Comparison of ENCODE assay signal across 9 mouse cellular contexts in the genomic region with DNA sequence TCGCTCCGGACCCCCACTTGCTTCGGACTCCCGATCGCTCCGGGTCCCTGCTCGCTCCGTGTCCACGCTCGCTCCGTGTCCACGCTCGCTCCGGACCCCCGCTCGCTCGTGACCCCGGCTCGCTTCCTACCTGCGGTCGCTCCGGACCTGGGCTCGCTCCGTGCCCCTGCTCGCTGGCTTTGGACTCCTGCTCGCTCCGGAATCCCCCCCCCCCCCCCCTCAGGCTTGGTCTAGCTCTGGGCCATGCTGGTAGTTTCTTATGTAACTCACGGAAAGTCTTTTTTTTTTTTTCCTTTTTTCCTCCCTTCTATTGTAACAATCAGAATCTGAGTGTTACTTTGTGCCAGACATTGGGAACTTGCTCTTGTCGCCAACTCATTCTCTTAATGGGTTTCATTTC. TPM values are rescaled to one million over a fixed set of nuclear protein-coding genes. Genes with fewer than 3 reads are reported as not detected.
A peak's percentile ranks its signal among the peaks of the same experiment; 100 is the strongest.
DNase-seq lines count a peak whose midpoint lies in the region; ATAC-seq lines count a peak whose summit lies in the region.
"Had no signal": no experiment of that assay in that cellular context is flagged by ENCODE, and none has a peak within 500 bp of the region (broad histone marks: within the 10 kb centered on the region; RNA-seq: fewer than 3 reads in every experiment).

No protein-coding gene starts in this region.

- peak overlapping the region; percentile 35; the same call in 1 of the 2 replicates for H3K9ac ChIP-seq in kidney, embryonic 15.5 days
- H3K9ac ChIP-seq in embryonic facial prominence, embryonic 12.5 days, result peak overlapping the region; percentile 24; the same call in 1 of the 2 replicates
- no peak overlapping the region for H3K9ac ChIP-seq in hindbrain, embryonic 16.5 days (ENCODE audit: low read depth, low read length)
- H3K9ac ChIP-seq in midbrain, embryonic 15.5 days, result no peak overlapping the region

- H3K27ac ChIP-seq in kidney, embryonic 15.5 days, result no peak overlapping the region
- no peak overlapping the region for H3K27ac ChIP-seq in embryonic facial prominence, embryonic 12.5 days
- no peak overlapping the region for H3K27ac ChIP-seq in hindbrain, embryonic 16.5 days (ENCODE audit: low read depth, low read length)
- H3K27ac ChIP-seq in midbrain, embryonic 15.5 days, result no peak overlapping the region

- no peak for ATAC-seq in kidney, embryonic 15.5 days (replicated peaks; ENCODE audit: low FRiP score)
- no peak for ATAC-seq in embryonic facial prominence, embryonic 12.5 days (ENCODE audit: insufficient number of reproducible peaks, insufficient read depth, low FRiP score, low TSS enrichment)
- no peak for ATAC-seq in hindbrain, embryonic 16.5 days
- ATAC-seq in midbrain, embryonic 15.5 days (replicated peaks), result no peak

- peaks cover 27% of the 10 kb centered on the region for H3K4me1 ChIP-seq in kidney, embryonic 15.5 days
- H3K4me1 ChIP-seq in embryonic facial prominence, embryonic 12.5 days, result no peaks in the 10 kb centered on the region
- H3K4me1 ChIP-seq in hindbrain, embryonic 16.5 days (ENCODE audit: control insufficient read depth, insufficient read depth, low read depth, low read length), result peaks cover 6% of the 10 kb centered on the region
- H3K4me1 ChIP-seq in midbrain, embryonic 15.5 days, result peaks cover 10% of the 10 kb centered on the region

- H3K9me3 ChIP-seq in kidney, embryonic 15.5 days (replicated peaks), result no peaks in the 10 kb centered on the region
- H3K9me3 ChIP-seq in embryonic facial prominence, embryonic 12.5 days, result no peaks in the 10 kb centered on the region
- H3K9me3 ChIP-seq in hindbrain, embryonic 16.5 days (ENCODE audit: control insufficient read depth, low read length), result no peaks in the 10 kb centered on the region
- no peaks in the 10 kb centered on the region for H3K9me3 ChIP-seq in midbrain, embryonic 15.5 days

- peak overlapping the region; percentile 94 for H3K4me2 ChIP-seq in kidney, embryonic 15.5 days
- H3K4me2 ChIP-seq in embryonic facial prominence, embryonic 12.5 days (replicated peaks), result peak overlapping the region; percentile 94
- H3K4me2 ChIP-seq in hindbrain, embryonic 16.5 days (ENCODE audit: low read length), result peak overlapping the region; percentile 98
- H3K4me2 ChIP-seq in midbrain, embryonic 15.5 days, result peak overlapping the region; percentile 89

- H3K4me3 ChIP-seq in kidney, embryonic 15.5 days (replicated peaks), result peak overlapping the region; percentile 54
- H3K4me3 ChIP-seq in embryonic facial prominence, embryonic 12.5 days, result peak overlapping the region; percentile 47
- peak overlapping the region; percentile 55 for H3K4me3 ChIP-seq in hindbrain, embryonic 16.5 days (ENCODE audit: low read length)
- peak overlapping the region; percentile 43 for H3K4me3 ChIP-seq in midbrain, embryonic 15.5 days

- no peak for DNase-seq in kidney, adult 8-10 months
- no peak for DNase-seq in left cerebral cortex, adult 18-20 months (ENCODE audit: low spot score in 2 of 2)
- no peak for DNase-seq in ovary, postnatal 10 days (ENCODE audit: low spot score)
- DNase-seq in right cerebral cortex, postnatal 4 days, result no peak
- DNase-seq: spleen, adult 18-20 months had no signal

- WGBS in kidney, embryonic 15.5 days, result under 1% methylated on average over 29 of the region's 29 CpGs
- WGBS in embryonic facial prominence, embryonic 12.5 days, result under 1% methylated on average over 29 of the region's 29 CpGs
- 2% methylated on average over 29 of the region's 29 CpGs for WGBS in hindbrain, embryonic 16.5 days
- WGBS in midbrain, embryonic 15.5 days, result under 1% methylated on average over 29 of the region's 29 CpGs

- H3K36me3 ChIP-seq in kidney, embryonic 15.5 days, result no peaks in the 10 kb centered on the region
- no peaks in the 10 kb centered on the region for H3K36me3 ChIP-seq in embryonic facial prominence, embryonic 12.5 days
- no peaks in the 10 kb centered on the region for H3K36me3 ChIP-seq in hindbrain, embryonic 16.5 days (ENCODE audit: control insufficient read depth, insufficient read depth, low read length)
- H3K36me3 ChIP-seq in midbrain, embryonic 15.5 days (replicated peaks), result no peaks in the 10 kb centered on the region

- H3K27me3 ChIP-seq in kidney, embryonic 15.5 days, result peaks cover 69% of the 10 kb centered on the region
- H3K27me3 ChIP-seq in embryonic facial prominence, embryonic 12.5 days, result peaks cover 69% of the 10 kb centered on the region
- peaks cover 38% of the 10 kb centered on the region for H3K27me3 ChIP-seq in hindbrain, embryonic 16.5 days (replicated peaks; ENCODE audit: control insufficient read depth, insufficient read depth, low read length)
- H3K27me3 ChIP-seq in midbrain, embryonic 15.5 days (replicated peaks), result peaks cover 54% of the 10 kb centered on the region

RNA-seq across cellular contexts. Expression of gene Slfn5, which starts 18.0 kb away (rescaled TPM):
- 7.4 and 9.8 TPM in 2 replicates for polyA plus RNA-seq in kidney, embryonic 15.5 days (2015; fragmentation: Nextera tagmentation; extraction: Ambion mirVana)
- 1.2 and 1.3 TPM in 2 replicates for polyA plus RNA-seq in embryonic facial prominence, embryonic 12.5 days (2016; fragmentation: Nextera tagmentation; extraction: Ambion mirVana)
- 1.3 and 1.9 TPM in 2 replicates for polyA plus RNA-seq in hindbrain, embryonic 16.5 days (2015; fragmentation: Nextera tagmentation; extraction: Ambion mirVana)
- 1.4 and 1.8 TPM in 2 replicates for polyA plus RNA-seq in midbrain, embryonic 15.5 days (2015; fragmentation: Nextera tagmentation; extraction: Ambion mirVana)
- total RNA-seq in left cerebral cortex, adult 18-20 months (2021), result 1 to 10 TPM; 2.4 to 4.2 TPM

RNA-seq across cellular contexts. Expression of gene Unc45b, which starts 22.8 kb away (rescaled TPM):
- polyA plus RNA-seq in kidney, embryonic 15.5 days (2015; fragmentation: Nextera tagmentation; extraction: Ambion mirVana), result 6.0 and 7.1 TPM in 2 replicates
- 8.2 and 8.6 TPM in 2 replicates for polyA plus RNA-seq in embryonic facial prominence, embryonic 12.5 days (2016; fragmentation: Nextera tagmentation; extraction: Ambion mirVana)
- polyA plus RNA-seq in hindbrain, embryonic 16.5 days (2015; fragmentation: Nextera tagmentation; extraction: Ambion mirVana), result 1.4 and 3.3 TPM in 2 replicates
- 1.3 and 2.0 TPM in 2 replicates for polyA plus RNA-seq in midbrain, embryonic 15.5 days (2015; fragmentation: Nextera tagmentation; extraction: Ambion mirVana)
- 1 to 10 TPM in 1 of 2 experiments, under 1 TPM in 1; 1.00 to 1.5 TPM for total RNA-seq in left cerebral cortex, adult 18-20 months (2021)

RNA-seq across cellular contexts. Expression of gene Nle1, which starts 25.0 kb away (rescaled TPM):
- polyA plus RNA-seq in kidney, embryonic 15.5 days (2015; fragmentation: Nextera tagmentation; extraction: Ambion mirVana), result 34.9 and 40.0 TPM in 2 replicates
- polyA plus RNA-seq in embryonic facial prominence, embryonic 12.5 days (2016; fragmentation: Nextera tagmentation; extraction: Ambion mirVana), result 39.0 and 42.5 TPM in 2 replicates
- polyA plus RNA-seq in hindbrain, embryonic 16.5 days (2015; fragmentation: Nextera tagmentation; extraction: Ambion mirVana), result 30.3 and 31.1 TPM in 2 replicates
- polyA plus RNA-seq in midbrain, embryonic 15.5 days (2015; fragmentation: Nextera tagmentation; extraction: Ambion mirVana), result 33.8 and 36.8 TPM in 2 replicates
- 10 to 100 TPM; 37.2 to 41.6 TPM for total RNA-seq in left cerebral cortex, adult 18-20 months (2021)

RNA-seq across cellular contexts. Expression of gene Fndc8, which starts 41.3 kb away (rescaled TPM):
- polyA plus RNA-seq in kidney, embryonic 15.5 days (2015; fragmentation: Nextera tagmentation; extraction: Ambion mirVana), result 0.18 and 0.39 TPM in 2 replicates
- polyA plus RNA-seq in embryonic facial prominence, embryonic 12.5 days (2016; fragmentation: Nextera tagmentation; extraction: Ambion mirVana), result 0.19 and 0.31 TPM in 2 replicates
- 0.51 and 0.99 TPM in 2 replicates for polyA plus RNA-seq in hindbrain, embryonic 16.5 days (2015; fragmentation: Nextera tagmentation; extraction: Ambion mirVana)
- 0.78 and 1.2 TPM in 2 replicates for polyA plus RNA-seq in midbrain, embryonic 15.5 days (2015; fragmentation: Nextera tagmentation; extraction: Ambion mirVana)
- not detected for total RNA-seq in left cerebral cortex, adult 18-20 months (2021)

RNA-seq across cellular contexts. Expression of gene Rad51d, which starts 42.8 kb away (rescaled TPM):
- polyA plus RNA-seq in kidney, embryonic 15.5 days (2015; fragmentation: Nextera tagmentation; extraction: Ambion mirVana), result 11.1 and 13.9 TPM in 2 replicates
- polyA plus RNA-seq in embryonic facial prominence, embryonic 12.5 days (2016; fragmentation: Nextera tagmentation; extraction: Ambion mirVana), result 11.0 and 11.3 TPM in 2 replicates
- 11.9 and 12.9 TPM in 2 replicates for polyA plus RNA-seq in hindbrain, embryonic 16.5 days (2015; fragmentation: Nextera tagmentation; extraction: Ambion mirVana)
- 12.1 and 13.9 TPM in 2 replicates for polyA plus RNA-seq in midbrain, embryonic 15.5 days (2015; fragmentation: Nextera tagmentation; extraction: Ambion mirVana)
- total RNA-seq in left cerebral cortex, adult 18-20 months (2021), result 10 to 100 TPM; 17.5 to 21.0 TPM

Comparison
In these comparisons a context has a peak if more than half of its experiments do, and no peak if none do; other contexts are left out.
1. H3K9ac ChIP-seq: peak in kidney, embryonic 15.5 days (single experiment) and embryonic facial prominence, embryonic 12.5 days (single experiment); none in hindbrain, embryonic 16.5 days (single experiment) and midbrain, embryonic 15.5 days (single experiment).
2. Peak in every context shown above with its lines, with median percentiles within 50 percentile points of each other: H3K4me2 ChIP-seq and H3K4me3 ChIP-seq.